Mouse (Mus musculus): ENCODE measurements at regions not wholly inside any gene's neighbourhood (a gene's known extent, or its start where the extent isn't known, plus 50 kb on each side); places are given as distances from the start of the nearest gene placed in this dataset.
"Not testable (repeated sequence)": the region's sequence is repeated elsewhere in the genome, so short reads cannot be mapped to it uniquely, and the experiment has no call there.

- Histone ChIP-seq H3K4me3 (no peak overlapping the region), H3K27me3 (ENCODE audit: insufficient read depth, poor library complexity, severe bottlenecking) (no peaks in the 10 kb centered on the region), H3K36me3 (no peaks in the 10 kb centered on the region), H3K9me3 (peaks cover 23% of the 10 kb centered on the region), H3K27ac (no peak overlapping the region), H3K4me1 (replicated peaks) (no peaks in the 10 kb centered on the region)
- no peak for DNase-seq (ENCODE audit: low spot score)
- 83% methylated on average over 3 of the region's 3 CpGs for WGBS
Observed at GRCm38 (mm10) chr11:20390622-20391021, 58.1 kb upstream of the Slc1a4 start.

DNA sequence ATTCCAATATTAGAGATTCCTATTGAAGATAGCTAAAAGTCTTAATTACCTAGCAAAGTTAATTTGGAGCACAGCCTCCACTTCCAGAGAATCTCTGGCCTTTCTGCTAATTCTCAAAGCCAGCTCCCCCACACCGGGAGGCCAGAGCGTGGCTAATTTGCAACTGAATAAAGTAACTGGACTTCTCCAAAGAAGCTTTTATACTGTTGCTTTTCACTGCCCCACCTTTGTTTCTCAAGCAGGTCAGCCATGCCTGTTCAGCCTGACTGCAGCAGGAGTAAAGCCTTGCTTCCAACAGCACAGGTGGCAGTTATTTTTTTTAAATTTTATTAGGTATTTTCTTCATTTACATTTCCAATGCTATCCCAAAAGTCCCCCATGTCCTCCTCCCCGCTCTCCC, 60.8 kb upstream of the Slc1a4 start:
- DNase-seq (ENCODE audit: low spot score); H3K4me3 ChIP-seq; H3K27ac ChIP-seq; H3K36me3 ChIP-seq; H3K4me1 ChIP-seq (replicated peaks); H3K27me3 ChIP-seq (ENCODE audit: insufficient read depth, poor library complexity, severe bottlenecking): not testable (repeated sequence)
- H3K9me3 ChIP-seq = peaks cover 23% of the 10 kb centered on the region
- WGBS = 60% methylated on average over 3 of the region's 3 CpGs

DNA sequence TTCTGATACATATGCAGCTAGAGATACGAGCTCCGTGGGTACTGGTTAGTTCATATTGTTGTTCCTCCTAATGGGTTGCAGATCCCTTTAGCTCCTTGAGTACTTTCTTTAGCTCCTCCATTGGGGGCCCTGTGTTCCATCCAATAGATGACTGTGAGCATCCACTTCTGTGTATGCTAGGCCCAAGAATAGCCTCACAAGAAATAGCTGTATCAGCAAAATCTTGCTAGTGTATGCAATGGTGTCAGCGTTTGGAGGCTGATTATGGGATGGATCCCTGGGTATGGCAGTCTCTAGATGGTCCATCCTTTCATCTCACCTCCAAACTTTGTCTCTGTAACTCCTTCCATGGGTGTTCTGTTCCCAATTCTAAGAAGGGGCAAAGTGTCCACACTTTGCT, 61.3 kb upstream of the Slc1a4 start:
- H3K9me3 ChIP-seq = peaks cover 23% of the 10 kb centered on the region
- H3K4me3 ChIP-seq; DNase-seq (ENCODE audit: low spot score); H3K4me1 ChIP-seq (replicated peaks); H3K27me3 ChIP-seq (ENCODE audit: insufficient read depth, poor library complexity, severe bottlenecking); H3K36me3 ChIP-seq; H3K27ac ChIP-seq: not testable (repeated sequence)
- WGBS = 93% methylated on average over 3 of the region's 3 CpGs

GRCm38 (mm10) chr11:20395848-20396203, 63.3 kb upstream of the Slc1a4 start:
- no peak for DNase-seq (ENCODE audit: low spot score)
- H3K27me3 ChIP-seq (ENCODE audit: insufficient read depth, poor library complexity, severe bottlenecking) = no peaks in the 10 kb centered on the region
- WGBS = 92% methylated on average over 7 of the region's 7 CpGs
- H3K9me3 ChIP-seq = peaks cover 20% of the 10 kb centered on the region
- no peak overlapping the region for H3K4me3 ChIP-seq
- no peak overlapping the region for H3K27ac ChIP-seq
- peaks cover 7% of the 10 kb centered on the region for H3K4me1 ChIP-seq (replicated peaks)
- no peaks in the 10 kb centered on the region for H3K36me3 ChIP-seq

DNA sequence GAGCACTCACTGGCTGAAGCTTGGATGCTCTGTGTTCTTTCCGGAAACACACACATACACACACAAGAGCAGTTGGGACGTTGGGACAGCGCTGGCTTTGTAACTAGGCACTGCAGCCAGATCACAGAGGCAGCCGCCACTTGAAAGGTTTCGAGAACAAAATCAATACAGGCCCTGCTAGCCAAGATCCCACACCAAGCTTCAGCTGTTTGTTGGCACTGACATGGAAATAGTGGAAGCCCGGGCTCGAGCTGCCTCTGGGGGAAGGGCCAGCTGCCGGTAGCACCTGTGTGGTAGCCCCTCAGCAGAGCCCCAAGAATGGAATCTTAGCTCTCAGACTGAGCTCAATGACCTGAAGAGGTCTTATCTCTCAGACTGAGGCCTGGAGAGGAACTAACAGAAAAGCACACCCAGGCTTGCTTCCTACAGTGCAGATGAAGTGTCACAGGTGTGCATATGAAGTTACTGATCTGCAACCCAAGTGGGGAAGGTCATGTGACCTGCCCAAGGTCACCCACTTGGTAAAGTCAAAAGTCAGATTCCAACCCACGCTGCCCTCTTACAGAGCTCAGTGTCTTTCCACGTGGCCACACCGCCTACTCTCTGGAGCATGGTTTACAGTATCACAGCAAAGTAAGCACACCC, 63.8 kb upstream of the Slc1a4 start:
- Histone ChIP-seq H3K9me3 (peaks cover 16% of the 10 kb centered on the region), H3K4me1 (replicated peaks) (peaks cover 7% of the 10 kb centered on the region), H3K27me3 (ENCODE audit: insufficient read depth, poor library complexity, severe bottlenecking) (no peaks in the 10 kb centered on the region), H3K27ac (no peak overlapping the region), H3K36me3 (no peaks in the 10 kb centered on the region), H3K4me3 (no peak overlapping the region)
- DNase-seq (ENCODE audit: low spot score) = no peak
- WGBS = 79% methylated on average over 11 of the region's 11 CpGs

- no peaks in the 10 kb centered on the region for H3K36me3 ChIP-seq
- 95% methylated on average over 3 of the region's 3 CpGs for WGBS
- peaks cover 12% of the 10 kb centered on the region; the same call in 1 of the 2 replicates for H3K9me3 ChIP-seq
- no peak overlapping the region for H3K4me3 ChIP-seq
- no peak overlapping the region for H3K27ac ChIP-seq
- no peaks in the 10 kb centered on the region for H3K27me3 ChIP-seq (ENCODE audit: insufficient read depth, poor library complexity, severe bottlenecking)
- H3K4me1 ChIP-seq (replicated peaks) = peaks cover 7% of the 10 kb centered on the region
- no peak for DNase-seq (ENCODE audit: low spot score)
Observed at GRCm38 (mm10) chr11:20396884-20397283, 64.4 kb upstream of the Slc1a4 start.

DNA sequence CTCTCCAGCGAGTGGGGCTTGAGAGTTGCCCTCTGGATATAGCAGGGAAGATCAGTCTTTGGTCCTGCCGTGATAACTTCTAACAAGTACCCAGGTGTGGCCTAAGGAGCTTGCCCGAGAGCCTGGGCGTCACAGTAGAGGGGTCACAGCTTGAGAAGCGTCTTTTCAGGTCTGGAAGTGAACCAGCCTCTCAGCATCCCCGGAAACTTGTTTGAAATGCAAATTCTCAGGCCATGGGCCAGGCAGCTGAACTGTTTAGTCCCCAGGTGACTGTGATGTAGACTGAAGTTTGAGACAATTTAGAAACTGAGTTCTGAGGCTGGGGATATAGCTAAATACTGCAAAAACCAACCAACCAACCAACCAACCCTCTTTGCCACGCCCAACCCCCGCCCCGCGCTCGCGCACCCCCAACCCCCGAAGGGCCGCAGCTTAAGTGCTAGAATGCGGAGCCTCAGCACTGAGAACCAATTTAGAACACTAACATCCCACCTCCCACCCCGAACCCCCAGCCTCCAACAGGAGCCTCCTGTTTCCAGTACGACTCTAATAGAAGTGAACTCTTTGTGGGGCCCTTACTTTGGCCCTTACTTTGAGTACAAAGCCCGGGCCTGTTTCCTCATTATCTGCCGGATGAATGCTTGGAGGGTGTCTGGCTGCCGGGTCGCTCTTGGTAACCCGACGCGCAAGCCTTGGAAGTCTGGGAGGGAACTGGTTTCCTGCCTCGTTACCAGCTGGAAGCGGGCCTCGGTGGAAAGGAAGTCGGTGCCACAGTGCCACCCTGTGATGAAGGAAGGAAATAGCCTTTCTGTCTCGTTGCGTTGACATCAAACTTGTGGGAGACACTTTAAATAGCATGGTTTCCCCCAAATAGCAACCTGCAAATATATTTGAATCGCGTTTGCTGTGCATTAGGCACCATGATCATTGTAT, 68.1 kb upstream of the Slc1a4 start:
- 5% methylated on average over 32 of the region's 32 CpGs for WGBS
- DNase-seq (ENCODE audit: low spot score) = peak; percentile 86
- H3K4me1 ChIP-seq (replicated peaks) = peaks cover 7% of the 10 kb centered on the region
- no peaks in the 10 kb centered on the region for H3K9me3 ChIP-seq
- no peaks in the 10 kb centered on the region for H3K27me3 ChIP-seq (ENCODE audit: insufficient read depth, poor library complexity, severe bottlenecking)
- no peaks in the 10 kb centered on the region for H3K36me3 ChIP-seq
- peak overlapping the region; percentile 86 for H3K27ac ChIP-seq
- H3K4me3 ChIP-seq = peak overlapping the region; percentile 49

DNA sequence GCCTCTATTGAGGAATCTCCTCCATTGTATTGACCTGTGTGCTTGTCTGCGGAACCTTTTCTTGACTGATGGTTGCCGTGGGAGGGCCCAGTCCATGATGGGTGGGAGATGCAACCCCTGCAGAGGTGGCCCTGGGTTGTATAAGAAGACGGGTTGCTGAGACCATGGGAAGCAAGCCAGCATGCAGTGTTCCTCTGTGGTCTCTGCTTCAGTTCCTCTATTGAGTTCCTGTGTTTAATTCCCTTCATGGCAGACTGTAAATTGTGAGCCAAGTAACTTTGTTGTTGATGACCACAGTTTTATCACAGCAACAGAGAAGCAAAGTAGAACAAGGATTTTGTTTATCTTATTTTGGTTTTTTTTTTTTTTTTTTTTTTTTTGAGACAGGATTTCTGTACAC, 70.9 kb upstream of the Slc1a4 start:
- Histone ChIP-seq H3K4me1 (replicated peaks) (peaks cover 7% of the 10 kb centered on the region), H3K27ac (no peak overlapping the region), H3K9me3 (no peaks in the 10 kb centered on the region), H3K27me3 (ENCODE audit: insufficient read depth, poor library complexity, severe bottlenecking) (no peaks in the 10 kb centered on the region), H3K4me3 (no peak overlapping the region), H3K36me3 (no peaks in the 10 kb centered on the region)
- WGBS = 62% methylated on average over 3 of the region's 3 CpGs
- no peak for DNase-seq (ENCODE audit: low spot score)

GRCm38 (mm10) chr11:20404476-20404875, 72.0 kb upstream of the Slc1a4 start:
- 84% methylated on average over 5 of the region's 5 CpGs for WGBS
- no peak for DNase-seq (ENCODE audit: low spot score)
- Histone ChIP-seq H3K36me3 (no peaks in the 10 kb centered on the region), H3K4me3 (no peak overlapping the region), H3K4me1 (replicated peaks) (peaks cover 7% of the 10 kb centered on the region), H3K9me3 (no peaks in the 10 kb centered on the region), H3K27me3 (ENCODE audit: insufficient read depth, poor library complexity, severe bottlenecking) (no peaks in the 10 kb centered on the region), H3K27ac (no peak overlapping the region)

GRCm38 (mm10) chr11:20418141-20418540, 85.6 kb upstream of the Slc1a4 start:
- peaks cover 45% of the 10 kb centered on the region for H3K9me3 ChIP-seq
- no peaks in the 10 kb centered on the region for H3K27me3 ChIP-seq (ENCODE audit: insufficient read depth, poor library complexity, severe bottlenecking)
- no peak for DNase-seq (ENCODE audit: low spot score)
- no peak overlapping the region for H3K27ac ChIP-seq
- no peaks in the 10 kb centered on the region for H3K4me1 ChIP-seq (replicated peaks)
- no peak overlapping the region for H3K4me3 ChIP-seq
- 78% methylated on average over 2 of the region's 2 CpGs for WGBS
- no peaks in the 10 kb centered on the region for H3K36me3 ChIP-seq

DNA sequence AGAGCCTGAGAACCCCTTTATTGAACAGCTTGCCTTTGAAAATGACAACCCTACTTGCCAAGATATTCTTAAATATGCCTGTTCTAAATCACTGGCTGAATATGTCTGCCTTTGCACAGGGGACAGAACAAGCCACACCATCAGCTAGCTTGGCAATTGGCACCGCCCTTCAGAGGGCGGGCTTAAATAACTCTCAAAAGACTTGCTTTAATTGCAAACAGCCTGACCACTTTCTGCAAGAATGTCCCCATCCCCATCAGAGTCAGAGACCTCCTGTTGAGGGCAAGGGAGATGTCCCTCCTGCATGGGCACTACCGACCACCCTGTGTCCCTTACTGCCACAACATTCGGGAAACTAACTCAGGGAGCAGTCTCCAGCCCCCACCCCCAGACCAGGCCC, 88.4 kb upstream of the Slc1a4 start:
- Histone ChIP-seq H3K36me3 (no peaks in the 10 kb centered on the region), H3K4me3 (no peak overlapping the region), H3K27me3 (ENCODE audit: insufficient read depth, poor library complexity, severe bottlenecking) (no peaks in the 10 kb centered on the region), H3K27ac (no peak overlapping the region), H3K4me1 (replicated peaks) (no peaks in the 10 kb centered on the region), H3K9me3 (peaks cover 26% of the 10 kb centered on the region)
- no peak for DNase-seq (ENCODE audit: low spot score)
- 77% methylated on average over 4 of the region's 4 CpGs for WGBS

DNA sequence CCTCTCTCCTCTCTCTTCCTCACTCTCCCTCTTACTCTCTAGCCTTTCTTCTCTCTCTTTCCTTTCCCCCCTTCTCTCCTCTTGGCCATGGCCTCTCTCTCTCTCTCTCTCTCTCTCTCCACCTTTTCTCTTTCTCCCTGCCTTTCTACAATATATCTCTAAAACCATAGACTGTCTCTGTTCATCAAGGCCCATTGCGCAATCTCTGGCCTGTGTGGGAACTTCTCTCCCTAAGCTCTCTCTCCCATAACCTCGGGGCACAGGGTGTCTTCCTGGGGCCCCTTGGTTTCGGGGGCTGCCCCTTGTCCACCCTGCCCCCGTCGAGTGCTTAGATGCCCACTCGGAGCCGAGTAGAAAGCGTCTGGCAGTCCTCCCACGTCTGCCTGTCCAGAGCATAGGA, 103.5 kb upstream of the Slc1a4 start:
- Histone ChIP-seq H3K4me1 (replicated peaks) (0 out of 2 replicates have a peak, but pooled peaks cover 3% of the 10 kb centered on the region), H3K27me3 (ENCODE audit: insufficient read depth, poor library complexity, severe bottlenecking) (no peaks in the 10 kb centered on the region), H3K36me3 (no peaks in the 10 kb centered on the region), H3K4me3 (no peak overlapping the region), H3K9me3 (no peaks in the 10 kb centered on the region), H3K27ac (no peak overlapping the region)
- 84% methylated on average over 9 of the region's 9 CpGs for WGBS
- DNase-seq (ENCODE audit: low spot score) = no peak

DNA sequence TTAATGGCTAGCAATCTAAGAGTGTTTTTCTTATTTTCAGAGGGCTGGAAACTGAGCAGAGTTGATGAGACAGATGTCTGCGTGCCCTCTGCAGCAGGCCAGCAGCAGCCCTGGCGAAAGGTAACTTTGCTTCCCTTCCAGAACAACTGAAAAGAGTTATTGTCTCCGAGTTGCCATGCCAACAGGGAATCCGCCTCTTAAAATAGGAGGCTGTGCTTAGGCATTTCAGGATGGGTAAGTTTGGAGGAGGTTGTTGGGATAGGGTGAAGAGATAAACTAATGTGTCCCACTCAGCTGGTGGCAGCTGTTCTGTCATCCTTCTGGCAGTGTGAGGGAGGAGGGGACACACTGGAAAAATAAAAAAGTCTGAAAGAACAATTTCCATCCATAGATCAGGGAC, 100.6 kb upstream of the Sertad2 start:
- H3K4me3 ChIP-seq = no peak overlapping the region
- H3K27me3 ChIP-seq (ENCODE audit: insufficient read depth, poor library complexity, severe bottlenecking) = no peaks in the 10 kb centered on the region
- peaks cover 2% of the 10 kb centered on the region; the same call in 1 of the 2 replicates for H3K9me3 ChIP-seq
- peak; percentile 20 for DNase-seq (ENCODE audit: low spot score)
- H3K27ac ChIP-seq = no peak overlapping the region
- peaks cover 36% of the 10 kb centered on the region for H3K4me1 ChIP-seq (replicated peaks)
- no peaks in the 10 kb centered on the region for H3K36me3 ChIP-seq
- WGBS = 20% methylated on average over 4 of the region's 4 CpGs
